Mouse (Mus musculus) heart, postnatal 0 days (tissue): ENCODE measurements around the gene Astn2.

Experiments
- CTCF ChIP-seq: IDR thresholded peaks from 2 replicates; pipeline ENCODE4 v1.5.1; 2016; ENCODE audit warnings: antibody characterized with exemption, control low read depth, low read depth
- EP300 ChIP-seq: IDR thresholded peaks from 2 replicates; pipeline ENCODE4 v1.6.1; 2016; ENCODE audit warnings: antibody characterized with exemption, low read depth

- TF ChIP-seq CTCF (no peak), EP300 (no peak)
Measured at GRCm38 (mm10) chr4:65420511-65420931, 983.9 kb downstream of the Astn2 start.
